Mouse (Mus musculus) intestine, embryonic 14.5 days (tissue): ENCODE data around the gene Abcd4. TPM values are rescaled to one million over a fixed set of nuclear protein-coding genes. Genes with fewer than 3 reads are reported as not detected.

Experiments
- ATAC-seq: fragments of 200-750 bp; cut with Nextera tagmentation; replicated peaks from 2 replicates; pipeline ENCODE4 v1.8.0; 2017; ENCODE audit warnings: low read depth, moderate number of reproducible peaks, moderate TSS enrichment, moderate library complexity; ENCODE audit not compliant: low FRiP score, low TSS enrichment
- DNase-seq: peaks from one replicate; pipeline ENCODE4 v3.0.0-alpha.2; 2018; ENCODE audit warnings: low spot score
- H3K27ac ChIP-seq: fragments of 300-500 bp; sonication (generic); 2 replicates; pipeline ENCODE4 v1.5.1; 2014; ENCODE audit warnings: low read depth, mild to moderate bottlenecking, control low read depth
- H3K27me3 ChIP-seq: fragments of 300-500 bp; sonication (generic); replicated peaks from 2 replicates; pipeline ENCODE4 v1.6.1; 2014; ENCODE audit warnings: low read length, control low read depth; ENCODE audit not compliant: control insufficient read depth, insufficient read depth
- H3K36me3 ChIP-seq: fragments of 300-500 bp; sonication (generic); 2 replicates; pipeline ENCODE4 v1.6.1; 2014; ENCODE audit warnings: low read length, control low read depth; ENCODE audit not compliant: control insufficient read depth, insufficient read depth
- H3K4me1 ChIP-seq: fragments of 300-500 bp; sonication (generic); replicated peaks from 2 replicates; pipeline ENCODE4 v1.6.1; 2014; ENCODE audit warnings: low read length, control low read depth, mixed read lengths; ENCODE audit not compliant: control insufficient read depth, insufficient read depth
- H3K4me2 ChIP-seq: fragments of 300-500 bp; sonication (generic); 2 replicates; pipeline ENCODE4 v1.6.1; 2014; ENCODE audit warnings: low read length
- H3K4me3 ChIP-seq: fragments of 300-500 bp; sonication (generic); 2 replicates; pipeline ENCODE4 v1.5.1; 2014; ENCODE audit warnings: low read depth, low read length, control low read depth, mixed read lengths
- H3K9ac ChIP-seq: fragments of 300-500 bp; sonication (generic); 2 replicates; pipeline ENCODE4 v1.6.1; 2014; ENCODE audit warnings: mild to moderate bottlenecking, low read length
- H3K9me3 ChIP-seq: fragments of 300-500 bp; sonication (generic); 2 replicates; pipeline ENCODE4 v1.6.1; 2016; ENCODE audit warnings: low read length, control low read depth; ENCODE audit not compliant: control insufficient read depth
- WGBS: fragments of 180-500 bp; shearing (Covaris S2); extraction: QIAGEN DNeasy Blood & Tissue Kit; methylation state at CpG from one replicate; pipeline ENCODE4 v1.1.7; 2014; 5-methylcytosine and 5-hydroxymethylcytosine counted together
- polyA plus RNA-seq: library from polyadenylated mRNA; unstranded; fragments of >200 nt; fragmentation: Nextera tagmentation; extraction: Ambion mirVana; gene quantifications from 2 replicates; pipeline ENCODE4 v1.2.1, GENCODE M21; 2014

The Abcd4 gene
- polyA plus RNA-seq, 1 experiment from 2014 or later: 10.3 TPM

DNA sequence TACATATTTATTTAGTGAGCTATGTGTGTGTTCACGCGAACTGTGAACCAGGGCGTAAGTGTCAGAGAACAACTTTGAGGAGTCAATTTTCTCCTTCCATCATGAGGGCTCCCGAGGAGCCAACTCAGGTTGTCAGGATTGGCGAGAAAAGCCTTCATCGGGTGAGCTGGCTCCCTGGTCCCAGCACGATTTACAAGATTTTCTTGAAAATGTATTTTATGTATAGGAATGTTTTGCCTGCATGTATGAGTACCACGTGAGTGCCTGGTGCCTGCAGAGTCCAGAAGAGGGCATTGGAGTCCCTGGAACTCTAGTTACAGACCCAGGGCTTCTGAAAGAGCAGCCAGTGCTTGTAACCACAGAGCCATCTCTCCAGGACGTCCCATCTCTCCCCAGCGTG lies 450 bp upstream of the Abcd4 start:
- 7% methylated on average over 10 of the region's 10 CpGs for WGBS
- H3K4me2 ChIP-seq: peak overlapping the region; percentile 70
- DNase-seq (peak; percentile 78), ATAC-seq (0 out of 2 replicates have a peak, but pooled peaks have one; percentile 17)
- no peaks in the 10 kb centered on the region for H3K9me3 ChIP-seq
- no peaks in the 10 kb centered on the region for H3K27me3 ChIP-seq
- H3K4me1 ChIP-seq: no peaks in the 10 kb centered on the region
- H3K27ac ChIP-seq: no peak overlapping the region
- H3K4me3 ChIP-seq: peak overlapping the region; percentile 93
- H3K36me3 ChIP-seq: no peaks in the 10 kb centered on the region
- H3K9ac ChIP-seq: peak overlapping the region; percentile 56

GRCm38 (mm10) chr12:84614524-84614923 lies 2.7 kb downstream of the Abcd4 start:
- no peaks in the 10 kb centered on the region for H3K4me1 ChIP-seq
- H3K27ac ChIP-seq: no peak overlapping the region
- H3K27me3 ChIP-seq: no peaks in the 10 kb centered on the region
- no peak for DNase-seq
- WGBS: 60% methylated on average over 7 of the region's 7 CpGs
- no peak overlapping the region for H3K9ac ChIP-seq
- no peak overlapping the region for H3K4me3 ChIP-seq
- no peak for ATAC-seq
- no peaks in the 10 kb centered on the region for H3K9me3 ChIP-seq
- H3K4me2 ChIP-seq: no peak overlapping the region
- H3K36me3 ChIP-seq: no peaks in the 10 kb centered on the region

- Histone ChIP-seq H3K36me3 (no peaks in the 10 kb centered on the region), H3K9me3 (no peaks in the 10 kb centered on the region), H3K4me2 (no peak overlapping the region), H3K4me3 (no peak overlapping the region), H3K27me3 (no peaks in the 10 kb centered on the region), H3K27ac (no peak overlapping the region), H3K4me1 (no peaks in the 10 kb centered on the region), H3K9ac (no peak overlapping the region)
- no peak for ATAC-seq
- 86% methylated on average over 11 of the region's 11 CpGs for WGBS
- DNase-seq: no peak
These were observed 3.2 kb downstream of the Abcd4 start for GRCm38 (mm10) chr12:84614001-84614400.

GRCm38 (mm10) chr12:84612518-84612917 lies 4.7 kb downstream of the Abcd4 start:
- H3K9me3 ChIP-seq: no peaks in the 10 kb centered on the region
- H3K4me3 ChIP-seq: no peak overlapping the region
- ATAC-seq: no peak
- H3K27ac ChIP-seq: no peak overlapping the region
- H3K4me2 ChIP-seq: no peak overlapping the region
- H3K27me3 ChIP-seq: no peaks in the 10 kb centered on the region
- no peak overlapping the region for H3K9ac ChIP-seq
- WGBS: 59% methylated on average over 8 of the region's 8 CpGs
- no peak for DNase-seq
- H3K36me3 ChIP-seq: peaks cover 6% of the 10 kb centered on the region; the same call in 1 of the 2 replicates
- H3K4me1 ChIP-seq: no peaks in the 10 kb centered on the region

GRCm38 (mm10) chr12:84611718-84612117 lies 5.5 kb downstream of the Abcd4 start:
- WGBS: 85% methylated on average over 10 of the region's 10 CpGs
- Histone ChIP-seq H3K9me3 (no peaks in the 10 kb centered on the region), H3K36me3 (peaks cover 10% of the 10 kb centered on the region; the same call in 1 of the 2 replicates), H3K27ac (no peak overlapping the region), H3K4me3 (no peak overlapping the region), H3K27me3 (no peaks in the 10 kb centered on the region), H3K9ac (no peak overlapping the region), H3K4me1 (no peaks in the 10 kb centered on the region), H3K4me2 (no peak overlapping the region)
- DNase-seq (no peak), ATAC-seq (no peak)

DNA sequence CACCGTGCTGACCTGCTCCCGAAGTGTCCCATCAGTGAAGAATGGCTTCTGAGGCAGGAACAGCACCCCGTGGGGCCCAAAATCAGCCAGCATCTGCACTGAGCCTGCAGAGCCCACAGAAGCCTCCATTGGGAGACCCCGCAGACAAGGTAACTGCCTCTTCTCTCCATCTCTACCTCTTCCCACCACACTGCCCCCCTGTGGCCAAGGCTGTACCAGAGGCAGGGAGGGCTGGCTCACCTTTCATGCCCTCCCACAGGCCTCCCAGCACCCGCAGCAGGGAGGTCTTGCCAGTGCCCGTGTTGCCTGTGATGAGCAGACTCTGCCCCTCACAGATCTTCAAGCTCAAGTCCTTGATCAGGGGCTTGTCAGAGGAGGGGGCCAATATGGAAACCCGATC lies 11.4 kb downstream of the Abcd4 start:
- ATAC-seq (no peak), DNase-seq (no peak)
- Histone ChIP-seq H3K36me3 (peaks cover 23% of the 10 kb centered on the region), H3K9me3 (no peaks in the 10 kb centered on the region), H3K9ac (no peak overlapping the region), H3K4me1 (no peaks in the 10 kb centered on the region), H3K27me3 (no peaks in the 10 kb centered on the region), H3K27ac (no peak overlapping the region), H3K4me2 (no peak overlapping the region), H3K4me3 (no peak overlapping the region)
- WGBS: 77% methylated on average over 7 of the region's 7 CpGs

DNA sequence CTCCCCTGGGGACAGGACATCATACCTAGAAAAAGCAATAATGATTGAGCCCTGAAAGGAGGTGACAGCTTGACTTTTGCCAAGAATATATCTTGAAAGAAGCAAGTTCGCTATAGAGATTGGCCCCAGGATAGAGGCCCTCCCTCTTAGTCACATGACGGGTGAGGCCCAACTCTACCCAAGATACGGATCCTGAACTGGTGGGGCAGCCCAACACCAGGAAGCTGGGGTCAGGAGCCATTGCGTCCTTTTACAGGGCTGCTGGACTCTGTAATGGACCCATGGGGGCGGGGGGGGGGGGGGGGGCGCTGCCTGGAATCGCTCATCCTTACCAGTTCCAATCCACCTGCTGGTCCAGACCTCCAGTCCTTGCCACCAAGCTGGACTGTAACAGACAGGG lies 13.2 kb downstream of the Abcd4 start:
- 86% methylated on average over 6 of the region's 7 CpGs for WGBS
- no peak for ATAC-seq

GRCm38 (mm10) chr12:84598324-84598723 lies 18.9 kb downstream of the Abcd4 start:
- Histone ChIP-seq H3K27me3 (no peaks in the 10 kb centered on the region), H3K4me2 (no peak overlapping the region), H3K27ac (no peak overlapping the region), H3K4me3 (no peak overlapping the region), H3K36me3 (peaks cover 3% of the 10 kb centered on the region; the same call in 1 of the 2 replicates), H3K9me3 (no peaks in the 10 kb centered on the region), H3K4me1 (no peaks in the 10 kb centered on the region), H3K9ac (no peak overlapping the region)
- WGBS: 19% methylated on average over 8 of the region's 8 CpGs
- no peak for DNase-seq
- ATAC-seq: no peak

More for the DNA sequence above, 13.2 kb downstream of the Abcd4 start:
- H3K9ac ChIP-seq: no peak overlapping the region
- H3K27me3 ChIP-seq: no peaks in the 10 kb centered on the region
- H3K4me2 ChIP-seq: no peak overlapping the region
- H3K9me3 ChIP-seq: no peaks in the 10 kb centered on the region
- H3K4me1 ChIP-seq: no peaks in the 10 kb centered on the region
- H3K27ac ChIP-seq: no peak overlapping the region
- no peak for DNase-seq
- H3K36me3 ChIP-seq: peaks cover 23% of the 10 kb centered on the region
- no peak overlapping the region for H3K4me3 ChIP-seq
